Mouse (Mus musculus): Measurements from ENCODE around the gene Ccr10.

Gene Ccr10

DNA sequence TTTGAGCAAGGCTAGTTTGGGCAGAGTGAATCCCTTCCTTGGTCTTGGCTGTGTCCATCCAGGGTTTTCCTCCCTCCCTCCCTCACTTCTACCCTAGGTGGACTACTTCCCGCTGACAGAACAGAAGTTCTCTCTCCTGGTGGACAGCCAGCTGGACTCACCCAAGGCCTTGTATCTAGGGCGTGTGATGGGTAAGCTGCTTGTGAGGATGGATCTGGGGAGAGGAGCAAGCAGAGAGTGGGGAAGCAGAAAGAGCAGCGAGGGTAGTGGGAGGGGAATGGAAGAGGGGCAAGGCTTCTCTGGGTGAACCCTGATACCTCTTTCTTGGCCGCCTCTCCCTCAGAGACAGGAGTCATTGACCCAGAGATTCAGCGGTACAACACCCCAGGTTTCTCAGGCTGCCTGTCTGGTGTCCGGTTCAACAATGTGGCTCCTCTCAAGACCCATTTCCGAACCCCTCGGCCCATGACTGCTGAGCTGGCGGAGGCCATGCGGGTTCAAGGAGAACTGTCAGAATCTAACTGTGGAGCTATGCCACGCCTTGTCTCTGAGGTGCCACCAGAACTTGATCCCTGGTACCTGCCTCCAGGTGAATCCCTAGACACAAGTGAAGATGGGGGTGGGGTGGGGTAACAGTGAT lies 13.0 kb upstream of the Ccr10 start:
- no peak for DNase-seq (ENCODE audit: low spot score)

GRCm38 (mm10) chr11:101187541-101187940 lies 12.3 kb upstream of the Ccr10 start:
- DNase-seq (ENCODE audit: low spot score), result no peak

- DNase-seq (ENCODE audit: low spot score), result no peak
These were observed 11.4 kb upstream of the Ccr10 start for GRCm38 (mm10) chr11:101186526-101187247.

- no peak for DNase-seq (ENCODE audit: low spot score)
These were observed 10.2 kb upstream of the Ccr10 start for GRCm38 (mm10) chr11:101185441-101185840.

DNA sequence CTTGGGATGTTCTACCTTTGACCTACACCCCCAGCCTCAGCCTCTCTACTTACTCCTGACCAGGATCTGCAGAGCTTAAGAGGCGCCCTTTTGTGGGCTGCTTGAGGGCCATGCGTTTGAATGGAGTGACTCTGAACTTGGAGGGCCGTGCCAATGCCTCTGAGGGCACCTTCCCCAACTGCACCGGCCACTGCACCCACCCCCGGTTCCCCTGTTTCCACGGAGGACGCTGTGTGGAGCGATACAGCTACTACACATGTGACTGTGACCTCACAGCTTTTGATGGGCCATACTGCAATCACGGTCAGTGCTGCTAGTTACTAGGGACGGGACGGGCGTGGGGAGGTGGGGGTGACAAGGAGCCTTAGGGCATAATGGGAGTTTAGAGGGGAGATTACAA lies 9.7 kb upstream of the Ccr10 start:
- DNase-seq (ENCODE audit: low spot score), result no peak

DNA sequence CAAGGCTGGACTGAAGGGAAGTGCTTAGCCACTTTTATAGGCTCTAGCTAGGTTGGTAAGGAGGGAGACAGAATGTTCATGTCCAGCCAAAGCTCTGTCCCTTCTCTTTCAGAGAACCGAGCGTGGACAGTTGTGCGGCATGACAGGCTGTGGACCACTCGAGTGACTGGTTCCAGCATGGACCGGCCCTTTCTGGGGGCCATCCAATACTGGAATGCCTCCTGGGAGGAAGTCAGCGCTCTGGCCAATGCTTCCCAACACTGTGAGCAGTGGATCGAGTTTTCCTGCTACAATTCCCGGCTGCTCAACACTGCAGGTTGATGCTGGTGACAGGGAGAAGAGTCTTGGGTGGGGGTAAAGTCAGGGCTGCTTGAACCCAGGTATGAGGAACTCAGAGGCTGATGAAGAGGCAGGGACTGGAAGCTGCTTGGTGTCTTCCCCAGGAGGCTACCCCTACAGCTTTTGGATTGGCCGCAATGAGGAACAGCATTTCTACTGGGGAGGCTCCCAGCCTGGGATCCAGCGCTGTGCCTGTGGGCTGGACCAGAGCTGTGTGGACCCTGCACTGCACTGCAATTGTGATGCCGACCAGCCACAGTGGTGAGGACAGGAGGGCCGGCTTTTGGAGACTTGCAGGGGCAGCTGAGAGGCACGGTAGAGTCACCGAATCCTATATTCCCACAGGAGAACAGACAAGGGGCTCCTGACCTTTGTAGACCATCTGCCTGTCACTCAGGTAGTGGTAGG lies 7.7 kb upstream of the Ccr10 start:
- DNase-seq (ENCODE audit: low spot score), result no peak

DNA sequence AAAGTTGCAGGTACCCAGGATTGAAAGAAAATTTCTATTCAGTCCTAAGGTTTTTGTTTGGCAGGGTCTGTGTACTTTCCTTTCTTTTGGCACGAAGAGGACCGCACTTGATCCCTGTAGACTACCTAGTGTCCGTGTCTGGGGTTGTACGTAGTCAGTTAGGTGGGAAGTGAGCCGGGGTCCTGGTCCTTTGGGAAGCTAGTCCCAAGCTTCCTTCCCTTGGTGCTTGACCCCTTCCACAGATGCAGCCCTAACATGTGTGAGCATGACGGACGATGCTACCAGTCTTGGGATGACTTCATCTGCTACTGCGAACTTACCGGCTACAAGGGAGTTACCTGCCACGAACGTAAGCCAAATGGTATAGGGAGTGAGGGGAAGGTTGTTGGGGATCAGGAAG lies 6.7 kb upstream of the Ccr10 start:
- DNase-seq (ENCODE audit: low spot score), result no peak

GRCm38 (mm10) chr11:101180846-101181740 lies 5.8 kb upstream of the Ccr10 start:
- DNase-seq (ENCODE audit: low spot score), result no peak

GRCm38 (mm10) chr11:101180261-101180660 lies 5.0 kb upstream of the Ccr10 start:
- DNase-seq (ENCODE audit: low spot score), result no peak

DNA sequence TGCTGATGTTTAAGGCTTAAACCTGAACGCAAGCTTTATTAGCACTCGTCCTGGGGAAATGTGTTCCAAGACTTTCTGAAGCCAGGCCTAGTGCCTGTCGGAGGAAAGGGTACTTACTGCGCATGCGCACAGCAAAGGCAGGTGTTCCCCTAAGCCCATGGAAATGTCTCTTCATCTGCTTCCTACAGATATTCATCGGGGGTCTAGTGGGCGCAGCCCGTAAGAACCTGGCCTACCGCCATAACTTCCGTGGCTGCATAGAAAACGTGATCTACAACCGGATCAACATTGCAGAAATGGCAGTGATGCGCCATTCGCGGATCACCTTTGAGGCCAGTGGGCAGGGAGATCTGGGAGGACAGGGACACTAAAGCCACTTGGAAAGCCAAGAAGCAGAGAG lies 4.1 kb upstream of the Ccr10 start:
- DNase-seq (ENCODE audit: low spot score), result no peak

DNA sequence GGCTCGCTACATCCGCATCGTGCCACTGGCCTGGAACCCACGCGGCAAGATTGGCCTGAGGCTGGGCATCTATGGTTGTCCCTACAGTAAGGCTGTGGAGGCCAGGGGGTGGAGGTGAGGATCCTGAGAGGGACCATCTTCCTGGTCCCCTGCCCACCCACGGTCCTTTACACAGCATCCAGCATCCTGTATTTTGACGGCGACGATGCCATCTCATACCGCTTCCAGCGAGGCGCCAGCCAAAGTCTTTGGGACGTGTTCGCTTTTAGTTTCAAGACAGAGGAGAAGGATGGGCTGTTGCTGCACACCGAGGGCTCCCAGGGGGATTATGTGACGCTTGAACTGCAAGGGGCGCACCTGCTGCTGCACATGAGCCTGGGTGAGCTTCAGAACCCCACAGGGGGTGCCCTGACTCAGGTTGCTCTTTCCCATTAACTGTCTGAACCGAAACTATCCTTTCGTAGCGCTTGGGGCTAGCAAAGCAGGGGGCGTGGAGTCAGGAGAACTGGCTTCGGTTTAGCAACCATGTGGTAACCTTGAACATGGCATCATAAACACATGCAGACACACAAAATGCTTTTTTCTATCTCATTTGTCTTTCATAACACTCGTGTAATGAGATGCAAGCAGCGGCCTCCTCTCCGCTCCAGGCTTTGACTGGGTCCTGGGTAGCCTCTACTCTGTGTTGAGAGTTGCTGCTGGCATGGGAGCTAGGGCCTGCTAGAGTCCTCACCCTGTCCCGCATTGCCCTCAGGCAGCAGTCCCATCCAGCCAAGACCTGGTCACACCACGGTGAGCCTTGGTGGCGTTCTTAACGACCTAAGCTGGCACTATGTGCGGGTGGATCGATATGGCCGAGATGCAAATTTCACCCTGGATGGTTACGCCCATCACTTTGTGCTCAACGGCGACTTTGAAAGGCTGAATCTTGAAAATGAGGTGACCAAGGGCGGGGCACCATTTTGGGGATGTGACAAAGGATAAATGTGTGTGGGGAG lies 3.1 kb upstream of the Ccr10 start:
- DNase-seq (ENCODE audit: low spot score), result no peak

- no peak for DNase-seq (ENCODE audit: low spot score)
These were observed 1.9 kb upstream of the Ccr10 start for GRCm38 (mm10) chr11:101176933-101177773.

- DNase-seq (ENCODE audit: low spot score), result no peak
These were observed 961 bp upstream of the Ccr10 start for GRCm38 (mm10) chr11:101176117-101176691.

DNA sequence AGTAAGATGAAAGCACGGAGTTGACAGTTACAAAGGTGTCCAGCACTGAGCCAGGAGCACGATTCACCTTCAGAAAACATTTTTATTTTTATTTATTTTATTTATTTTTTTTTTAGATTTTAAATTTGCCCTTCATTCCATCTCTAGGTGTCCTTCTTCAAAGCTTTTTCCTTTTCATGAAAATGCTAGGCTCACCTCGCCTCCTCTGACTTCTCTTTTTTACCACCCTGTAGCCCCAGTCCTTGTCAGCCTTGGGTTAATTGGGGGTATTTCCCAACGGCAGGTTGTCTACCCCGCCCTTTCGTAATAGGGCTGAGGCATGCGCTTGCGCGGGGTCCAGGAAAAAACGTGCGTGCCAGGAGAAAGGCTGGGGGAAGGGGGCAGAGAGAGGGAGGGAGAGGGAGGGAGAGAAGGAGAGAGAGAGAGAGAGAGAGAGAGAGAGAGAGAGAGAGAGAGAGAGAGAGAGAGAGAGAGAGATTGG lies 433 bp upstream of the Ccr10 start:
- DNase-seq (ENCODE audit: low spot score), result no peak

DNA sequence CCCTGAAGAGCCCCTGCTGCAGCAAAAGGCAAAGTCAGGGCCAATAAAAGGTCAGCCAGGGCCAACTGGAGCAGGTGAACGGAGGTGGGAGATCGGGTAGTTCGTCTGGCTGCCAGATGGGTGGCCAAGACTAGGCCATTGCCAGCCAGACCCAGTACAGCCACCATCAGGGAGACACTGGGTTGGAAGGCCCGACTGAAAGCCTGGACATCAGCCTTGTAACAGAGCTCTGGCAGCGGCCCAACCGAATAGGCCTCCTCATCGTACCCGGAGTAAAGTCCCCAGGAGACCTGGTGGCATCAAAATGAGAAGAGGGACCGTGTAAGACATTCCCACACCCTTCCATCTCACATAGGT lies 876 bp downstream of the Ccr10 start:
- no peak for DNase-seq (ENCODE audit: low spot score)

- DNase-seq (ENCODE audit: low spot score), result no peak
These were observed 1.4 kb downstream of the Ccr10 start for GRCm38 (mm10) chr11:101173631-101174388.

DNA sequence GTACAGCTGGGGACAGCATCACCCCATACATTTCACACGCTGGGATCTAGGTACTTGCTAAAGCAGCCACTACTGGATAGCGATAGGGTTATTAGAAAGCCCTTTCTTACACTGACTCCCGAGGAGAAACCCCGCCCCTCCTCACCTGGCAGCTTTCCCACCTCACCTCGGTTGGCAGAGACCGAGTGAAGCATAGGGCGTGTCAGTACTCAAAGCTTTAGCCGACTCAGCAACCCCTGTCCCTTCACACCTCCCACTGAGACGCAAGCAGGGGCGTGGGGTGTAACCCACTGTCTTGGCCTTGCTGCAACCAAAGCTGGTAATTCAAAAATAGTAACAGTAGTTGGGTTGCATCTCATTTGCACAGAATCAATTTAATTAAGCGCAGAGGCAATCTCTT lies 2.1 kb downstream of the Ccr10 start:
- DNase-seq (ENCODE audit: low spot score), result no peak

- DNase-seq (ENCODE audit: low spot score), result no peak
These were observed 2.8 kb downstream of the Ccr10 start for GRCm38 (mm10) chr11:101172434-101172815.
